Mouse (Mus musculus): ENCODE measurements around the gene Npff.

- TF ChIP-seq CTCF (conservative IDR thresholded peaks at IDR 0.05; ENCODE audit: insufficient read depth, insufficient read length, low read depth, low read length) (no peak), POLR2A (IDR thresholded peaks at IDR 0.05; ENCODE audit: low read depth, low read length) (no peak)
Observed at GRCm38 (mm10) chr15:102512471-102512870, 12.3 kb downstream of the Npff start.

Measured in kidney, adult 2 months (tissue).